8 mouse cellular contexts compared by ENCODE assay signal in the genomic region with DNA sequence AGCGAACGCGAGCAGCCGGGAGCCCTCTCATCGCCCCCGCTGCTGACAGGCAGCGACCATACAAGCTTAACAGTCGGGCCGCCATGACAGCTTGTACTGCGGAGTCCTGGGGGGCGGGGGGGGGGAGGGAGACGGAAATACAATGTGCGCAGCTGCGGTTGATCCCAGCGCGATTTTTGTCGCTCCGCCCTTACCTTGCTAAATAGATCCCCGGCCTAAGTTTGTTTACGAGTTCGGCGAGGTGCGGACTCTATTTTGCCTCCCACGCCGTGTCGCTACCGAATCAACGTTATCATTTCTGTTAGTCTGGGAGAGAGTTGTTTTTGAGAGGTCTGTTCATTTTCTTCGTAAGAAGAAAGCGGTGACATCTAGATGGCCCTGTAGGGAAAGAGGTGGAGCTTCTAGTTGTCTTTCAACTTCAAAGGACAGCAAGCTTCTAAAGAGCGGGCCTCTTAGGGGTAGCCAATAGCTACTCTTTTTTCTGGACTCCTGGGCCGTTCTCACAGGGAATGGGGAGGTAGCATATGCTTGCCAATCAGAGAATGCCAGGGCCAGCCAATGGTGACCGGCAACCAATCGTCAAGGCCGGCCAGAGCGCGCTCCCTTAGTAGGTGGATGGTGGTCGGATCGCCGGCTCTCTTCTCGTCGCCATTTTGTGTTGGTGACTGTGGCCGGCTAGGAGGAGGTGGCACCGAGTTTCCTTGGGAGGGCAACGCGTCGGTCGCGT. TPM values are rescaled to one million over a fixed set of nuclear protein-coding genes. Genes with fewer than 3 reads are reported as not detected.
DNase-seq lines count a peak whose midpoint lies in the region; ATAC-seq and TF ChIP-seq lines count a peak whose summit lies in the region.

Gene Rbm10, plus strand, starts transcription at position 328 of the 727 bp plus-strand sequence.
Gene Ndufb11, minus strand, starts transcription at position 444 of the 727 bp plus-strand sequence.

- TF ChIP-seq CTCF in kidney, postnatal 0 days (IDR thresholded peaks at IDR 0.05; ENCODE audit: low read depth): no peak

- peak within 1 kb of the TSS; percentile 77 for H3K4me3 ChIP-seq in heart, embryonic 12.5 days
- peak within 1 kb of the TSS; percentile 63 for H3K4me3 ChIP-seq in kidney, postnatal 0 days (replicated peaks; ENCODE audit: low read depth, low read length)
- peak within 1 kb of the TSS; percentile 61 for H3K4me3 ChIP-seq in liver, embryonic 11.5 days (ENCODE audit: low read depth, low read length)
- peak within 1 kb of the TSS; percentile 53 for H3K4me3 ChIP-seq in stomach, embryonic 14.5 days (ENCODE audit: low read depth, low read length)

- H3K4me1 ChIP-seq in heart, embryonic 12.5 days (replicated peaks): peaks cover 18% of the 10 kb centered on the region
- H3K4me1 ChIP-seq in kidney, postnatal 0 days (replicated peaks; ENCODE audit: insufficient read depth, low read length): no peaks in the 10 kb centered on the region
- peaks cover 2% of the 10 kb centered on the region; the same call in 1 of the 2 replicates for H3K4me1 ChIP-seq in liver, embryonic 11.5 days (replicated peaks; ENCODE audit: control insufficient read depth, insufficient read depth, low read length)
- H3K4me1 ChIP-seq in stomach, embryonic 14.5 days (ENCODE audit: control insufficient read depth, insufficient read depth, low read length): peaks cover 3% of the 10 kb centered on the region; the same call in 1 of the 2 replicates

- peak within 1 kb of the TSS; percentile 94 for H3K27ac ChIP-seq in heart, embryonic 12.5 days (ENCODE audit: poor library complexity, severe bottlenecking)
- H3K27ac ChIP-seq in kidney, postnatal 0 days: peak within 1 kb of the TSS; percentile 88
- H3K27ac ChIP-seq in liver, embryonic 11.5 days (ENCODE audit: low read depth, low read length): peak within 1 kb of the TSS; percentile 79
- peak within 1 kb of the TSS; percentile 77 for H3K27ac ChIP-seq in stomach, embryonic 14.5 days (ENCODE audit: low read length)

- peak; percentile 91 for DNase-seq in CD4-positive helper T cell, adult 2 months (ENCODE audit: low read depth, low spot score)
- DNase-seq in brain, embryonic 18.5 days (ENCODE audit: low read depth, low spot score): peak; percentile 72
- DNase-seq in kidney, postnatal 0 days (ENCODE audit: low spot score): peak; percentile 89
- peak; percentile 72 for DNase-seq in liver, embryonic 11.5 days (ENCODE audit: low spot score)
- peak; percentile 89 for DNase-seq in naive thymus-derived CD4-positive, alpha-beta T cell, adult 2 months (ENCODE audit: low read depth)

- WGBS in heart, embryonic 12.5 days: 9% methylated on average over 49 of the region's 49 CpGs
- 24% methylated on average over 48 of the region's 49 CpGs for WGBS in kidney, postnatal 0 days
- WGBS in liver, embryonic 11.5 days: 12% methylated on average over 45 of the region's 49 CpGs
- 18% methylated on average over 49 of the region's 49 CpGs for WGBS in stomach, embryonic 14.5 days

- H3K27me3 ChIP-seq in heart, embryonic 12.5 days (replicated peaks): no peaks in the 10 kb centered on the region
- no peaks in the 10 kb centered on the region for H3K27me3 ChIP-seq in kidney, postnatal 0 days (ENCODE audit: insufficient read depth, low read length)
- no peaks in the 10 kb centered on the region for H3K27me3 ChIP-seq in liver, embryonic 11.5 days (replicated peaks; ENCODE audit: control insufficient read depth, insufficient read depth, low read length)
- H3K27me3 ChIP-seq in stomach, embryonic 14.5 days (ENCODE audit: control insufficient read depth, insufficient read depth, low read length): no peaks in the 10 kb centered on the region

- peak within 1 kb of the TSS; percentile 71 for H3K4me2 ChIP-seq in heart, embryonic 12.5 days
- H3K4me2 ChIP-seq in kidney, postnatal 0 days (ENCODE audit: low read length): peak within 1 kb of the TSS; percentile 56
- H3K4me2 ChIP-seq in liver, embryonic 11.5 days: peak within 1 kb of the TSS; percentile 80
- H3K4me2 ChIP-seq in stomach, embryonic 14.5 days (replicated peaks; ENCODE audit: low read depth, low read length): peak within 1 kb of the TSS; percentile 52

- no peaks in the 10 kb centered on the region for H3K9me3 ChIP-seq in heart, embryonic 12.5 days (replicated peaks)
- H3K9me3 ChIP-seq in kidney, postnatal 0 days (replicated peaks; ENCODE audit: low read length): no peaks in the 10 kb centered on the region
- no peaks in the 10 kb centered on the region for H3K9me3 ChIP-seq in liver, embryonic 11.5 days (ENCODE audit: control insufficient read depth, low read length)
- H3K9me3 ChIP-seq in stomach, embryonic 14.5 days (ENCODE audit: control insufficient read depth, low read depth, low read length): no peaks in the 10 kb centered on the region

- peak within 1 kb of the TSS; percentile 84 for H3K9ac ChIP-seq in heart, embryonic 12.5 days
- peak within 1 kb of the TSS; percentile 76 for H3K9ac ChIP-seq in kidney, postnatal 0 days (ENCODE audit: low read depth, low read length)
- peak within 1 kb of the TSS; percentile 86 for H3K9ac ChIP-seq in liver, embryonic 11.5 days (ENCODE audit: low read depth, low read length)
- peak within 1 kb of the TSS; percentile 50 for H3K9ac ChIP-seq in stomach, embryonic 14.5 days (replicated peaks; ENCODE audit: low read depth, low read length)

- ATAC-seq in erythroid progenitor cell, adult 5-6 weeks (replicated peaks; ENCODE audit: low FRiP score, poor library complexity, severe bottlenecking): peak; percentile 96
- ATAC-seq in heart, embryonic 12.5 days (ENCODE audit: insufficient number of reproducible peaks, low FRiP score): peak; percentile 97
- ATAC-seq in kidney, postnatal 0 days (replicated peaks; ENCODE audit: low FRiP score, low read depth): peak; percentile 98
- ATAC-seq in liver, embryonic 11.5 days (replicated peaks; ENCODE audit: low FRiP score): peak; percentile 99
- peak; percentile 97 for ATAC-seq in stomach, embryonic 14.5 days (ENCODE audit: insufficient number of reproducible peaks, insufficient read depth, low FRiP score, low read depth)

- H3K36me3 ChIP-seq in heart, embryonic 12.5 days: peaks cover 26% of the 10 kb centered on the region
- no peaks in the 10 kb centered on the region for H3K36me3 ChIP-seq in kidney, postnatal 0 days (ENCODE audit: insufficient read depth, low read length)
- peaks cover 4% of the 10 kb centered on the region; the same call in 1 of the 2 replicates for H3K36me3 ChIP-seq in liver, embryonic 11.5 days (ENCODE audit: control insufficient read depth, insufficient read depth, low read length)
- H3K36me3 ChIP-seq in stomach, embryonic 14.5 days (ENCODE audit: control insufficient read depth, insufficient read depth, low read length): no peaks in the 10 kb centered on the region; the same call in 1 of the 2 replicates

RNA-seq across cellular contexts. Expression of gene Rbm10, which starts in this region (rescaled TPM):
- 28.5 and 33.5 TPM in 2 replicates for total RNA-seq in erythroid progenitor cell, adult 5-6 weeks (2015; ENCODE audit: low replicate concordance)
- total RNA-seq in erythroid progenitor cell, adult 5-6 weeks (2017; ENCODE audit: low replicate concordance): 38.0 and 51.6 TPM in 2 replicates
- 44.1 and 44.5 TPM in 2 replicates for polyA plus RNA-seq in heart, embryonic 12.5 days (2016; fragmentation: Nextera tagmentation; extraction: Ambion mirVana)
- 37.3 and 41.0 TPM in 2 replicates for polyA plus RNA-seq in kidney, postnatal 0 days (2015; fragmentation: Nextera tagmentation; extraction: Ambion mirVana)
- polyA plus RNA-seq in liver, embryonic 11.5 days (2014; fragmentation: Nextera tagmentation; extraction: Ambion mirVana): 65.5 and 67.3 TPM in 2 replicates
- polyA plus RNA-seq in stomach, embryonic 14.5 days (2014; fragmentation: Nextera tagmentation; extraction: Ambion mirVana): 51.3 and 54.7 TPM in 2 replicates

RNA-seq across cellular contexts. Expression of gene Ndufb11, which starts in this region (rescaled TPM):
- total RNA-seq in erythroid progenitor cell, adult 5-6 weeks (2015; ENCODE audit: low replicate concordance): 87.2 and 95.9 TPM in 2 replicates
- total RNA-seq in erythroid progenitor cell, adult 5-6 weeks (2017; ENCODE audit: low replicate concordance): 30.8 and 55.7 TPM in 2 replicates
- 335 and 344 TPM in 2 replicates for polyA plus RNA-seq in heart, embryonic 12.5 days (2016; fragmentation: Nextera tagmentation; extraction: Ambion mirVana)
- polyA plus RNA-seq in kidney, postnatal 0 days (2015; fragmentation: Nextera tagmentation; extraction: Ambion mirVana): 451 and 489 TPM in 2 replicates
- polyA plus RNA-seq in liver, embryonic 11.5 days (2014; fragmentation: Nextera tagmentation; extraction: Ambion mirVana): 188 and 209 TPM in 2 replicates
- 251 and 252 TPM in 2 replicates for polyA plus RNA-seq in stomach, embryonic 14.5 days (2014; fragmentation: Nextera tagmentation; extraction: Ambion mirVana)

Comparison
In these comparisons a context has a peak if more than half of its experiments do, and no peak if none do; other contexts are left out.
1. Peak in every context shown above with its lines: DNase-seq, ATAC-seq, H3K4me3 ChIP-seq and H3K27ac ChIP-seq.